Mouse (Mus musculus): ENCODE results near the gene Mcoln2. TPM values are rescaled to one million over a fixed set of nuclear protein-coding genes. Genes with fewer than 3 reads are reported as not detected.

Gene Mcoln2
- total and polyA plus RNA-seq, 3 experiments = 0.10 to 0.42 TPM; not detected in 1

DNA sequence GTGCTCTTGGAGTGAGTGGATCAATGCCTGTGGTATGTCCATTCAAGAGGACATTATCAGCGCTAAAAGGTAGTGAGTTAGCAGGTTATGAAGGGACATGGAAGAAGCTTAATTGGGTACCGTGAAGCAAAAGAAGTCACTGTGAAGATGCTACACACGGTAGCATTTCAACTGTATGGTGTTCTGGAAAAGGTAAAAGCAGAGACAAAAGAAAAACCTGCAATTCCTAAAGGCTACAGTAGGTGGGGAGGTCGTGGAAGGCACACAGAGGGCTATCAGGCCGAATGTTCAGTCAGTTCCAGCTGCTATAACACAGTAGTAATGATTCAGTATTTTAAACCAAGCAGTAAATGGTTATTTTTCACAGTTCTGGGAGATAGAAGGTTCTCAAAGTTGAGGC, 4.1 kb upstream of the Mcoln2 start:
- Histone ChIP-seq H3K4me3 (ENCODE audit: control insufficient read depth in 1 of 2, insufficient read depth in 1 of 2, low read depth in 2 of 2, low read length in 2 of 2) (peak overlapping the region; percentile 36 to 41; a peak in 3 of 4 replicates), H3K27me3 (ENCODE audit: control insufficient read depth in 1 of 2, insufficient read depth in 2 of 2, low read length in 2 of 2) (no peaks in the 10 kb centered on the region; a peak in 2 of 4 replicates), H3K9ac (ENCODE audit: control insufficient read depth, low read depth, low read length, poor library complexity, severe bottlenecking) (peak overlapping the region; percentile 29), H3K9me3 (replicated peaks; ENCODE audit: insufficient read depth, low read length) (no peaks in the 10 kb centered on the region), H3K4me1 (ENCODE audit: control insufficient read depth in 1 of 2, insufficient read depth in 2 of 2, low read length in 2 of 2) (peaks cover 6 to 7% of the 10 kb centered on the region in 2 experiments), H3K79me2 (ENCODE audit: control insufficient read depth, insufficient read depth, low read length, poor library complexity) (no peaks in the 10 kb centered on the region), H3K36me3 (ENCODE audit: control insufficient read depth in 1 of 2, insufficient read depth in 2 of 2, low read length in 2 of 2) (peaks cover 0 to 2% of the 10 kb centered on the region in 2 experiments; a peak in 2 of 4 replicates), H3K27ac (ENCODE audit: control insufficient read depth, low read depth, low read length) (peak overlapping the region; percentile 29; the same call in 1 of the 2 replicates)
- DNase-seq (ENCODE audit: low read depth, low spot score) = peak; percentile 68
- TF ChIP-seq CTCF (IDR thresholded peaks at IDR 0.05 in 2 of 3, conservative IDR thresholded peaks at IDR 0.05 in 1 of 3; ENCODE audit: control insufficient read depth in 1 of 3, insufficient read depth in 1 of 3, low read depth in 2 of 3, low read length in 3 of 3, poor library complexity in 1 of 3, severe bottlenecking in 1 of 3) (peak in 2 of 3 experiments; percentile 20 to 38; a peak in 3 of 6 replicates), NRF1 (IDR thresholded peaks at IDR 0.05; ENCODE audit: insufficient read depth, low read depth, low read length, poor library complexity, severe bottlenecking) (no peak), BHLHE40 (IDR thresholded peaks at IDR 0.05; ENCODE audit: borderline replicate concordance, low read depth, low read length) (no peak), USF1 (IDR thresholded peaks at IDR 0.05; ENCODE audit: low read depth, low read length) (no peak), MYB (IDR thresholded peaks at IDR 0.05; ENCODE audit: low read depth, low read length) (no peak)

DNA sequence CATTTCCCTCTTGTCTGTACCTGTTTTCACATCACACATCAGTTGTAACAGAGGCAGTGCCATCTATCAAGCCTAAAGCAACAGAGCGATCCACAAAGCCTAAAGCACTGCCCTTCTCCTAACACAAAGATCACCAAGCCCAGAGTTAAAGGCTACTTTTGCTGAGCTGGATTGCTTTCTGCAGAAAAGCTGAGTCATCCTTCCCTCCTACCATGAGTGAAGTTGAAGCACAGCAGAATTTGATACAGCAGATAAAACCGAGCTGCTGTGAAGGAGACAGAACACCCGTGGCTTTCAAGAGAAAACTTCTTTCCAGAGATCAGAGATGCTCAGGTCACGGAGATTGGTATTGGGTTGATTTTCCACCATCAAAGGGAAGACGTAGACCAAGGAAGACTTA, 3.5 kb upstream of the Mcoln2 start:
- Histone ChIP-seq H3K27ac (ENCODE audit: control insufficient read depth, low read depth, low read length) (peak overlapping the region; percentile 29; the same call in 1 of the 2 replicates), H3K79me2 (ENCODE audit: control insufficient read depth, insufficient read depth, low read length, poor library complexity) (no peaks in the 10 kb centered on the region), H3K9me3 (replicated peaks; ENCODE audit: insufficient read depth, low read length) (no peaks in the 10 kb centered on the region), H3K4me3 (ENCODE audit: control insufficient read depth in 1 of 2, insufficient read depth in 1 of 2, low read depth in 2 of 2, low read length in 2 of 2) (peak overlapping the region; percentile 36 to 41), H3K36me3 (ENCODE audit: control insufficient read depth in 1 of 2, insufficient read depth in 2 of 2, low read length in 2 of 2) (peaks cover 0 to 2% of the 10 kb centered on the region in 2 experiments; a peak in 2 of 4 replicates), H3K27me3 (ENCODE audit: control insufficient read depth in 1 of 2, insufficient read depth in 2 of 2, low read length in 2 of 2) (no peaks in the 10 kb centered on the region; a peak in 1 of 4 replicates), H3K4me1 (ENCODE audit: control insufficient read depth in 1 of 2, insufficient read depth in 2 of 2, low read length in 2 of 2) (peaks cover 6 to 7% of the 10 kb centered on the region in 2 experiments), H3K9ac (ENCODE audit: control insufficient read depth, low read depth, low read length, poor library complexity, severe bottlenecking) (peak overlapping the region; percentile 29)
- DNase-seq (ENCODE audit: low read depth, low spot score) = peak; percentile 82
- TF ChIP-seq RCOR1 (IDR thresholded peaks at IDR 0.05; ENCODE audit: low read depth, low read length) = 0 out of 2 replicates have a peak, but pooled peaks have one; percentile 31
- peak; percentile 93 for TF ChIP-seq GABPA (IDR thresholded peaks at IDR 0.05; ENCODE audit: low read depth, low read length)
- no peak for TF ChIP-seq ZNF384 (IDR thresholded peaks at IDR 0.05; ENCODE audit: low read depth, low read length)
- TF ChIP-seq JUND (IDR thresholded peaks at IDR 0.05; ENCODE audit: low read depth, low read length) = no peak
- TF ChIP-seq ZC3H11A (IDR thresholded peaks at IDR 0.05; ENCODE audit: low read depth, low read length) = no peak
- TF ChIP-seq ETS1 (IDR thresholded peaks at IDR 0.05; ENCODE audit: low read depth, low read length) = peak; percentile 56
- no peak for TF ChIP-seq ZMIZ1 (IDR thresholded peaks at IDR 0.05; ENCODE audit: low read depth, low read length)
- peak; percentile 42; the same call in 1 of the 2 replicates for TF ChIP-seq MAX (IDR thresholded peaks at IDR 0.05; ENCODE audit: low read length)
- no peak for TF ChIP-seq NELFE (IDR thresholded peaks at IDR 0.05; ENCODE audit: low read depth, low read length)
- peak; percentile 94 for TF ChIP-seq MAFK (IDR thresholded peaks at IDR 0.05; ENCODE audit: borderline replicate concordance, low read depth, low read length)
- peak; percentile 44; the same call in 1 of the 2 replicates for TF ChIP-seq GATA1 (IDR thresholded peaks at IDR 0.05; ENCODE audit: low read depth, low read length)
- 0 out of 2 replicates have a peak, but pooled peaks have one; percentile 20 for TF ChIP-seq SIN3A (IDR thresholded peaks at IDR 0.05; ENCODE audit: low read length)
- TF ChIP-seq BHLHE40 (IDR thresholded peaks at IDR 0.05; ENCODE audit: borderline replicate concordance, low read depth, low read length) = no peak
- no peak for TF ChIP-seq TBP (IDR thresholded peaks at IDR 0.05; ENCODE audit: low read depth, low read length)
- TF ChIP-seq EP300 (IDR thresholded peaks at IDR 0.05; ENCODE audit: low read depth in 1 of 2, low read length in 2 of 2) = peak; percentile 29 to 54; a peak in 1 of 4 replicates
- TF ChIP-seq USF1 (IDR thresholded peaks at IDR 0.05; ENCODE audit: low read depth, low read length) = no peak
